Mouse (Mus musculus): ENCODE results near the gene Glis1. TPM values are rescaled to one million over a fixed set of nuclear protein-coding genes. Genes with fewer than 3 reads are reported as not detected.
A peak's percentile ranks its signal among the peaks of the same experiment; 100 is the strongest.

The Glis1 gene
- polyA plus RNA-seq, 1 experiment from 2014 or later = 5.5 TPM

DNA sequence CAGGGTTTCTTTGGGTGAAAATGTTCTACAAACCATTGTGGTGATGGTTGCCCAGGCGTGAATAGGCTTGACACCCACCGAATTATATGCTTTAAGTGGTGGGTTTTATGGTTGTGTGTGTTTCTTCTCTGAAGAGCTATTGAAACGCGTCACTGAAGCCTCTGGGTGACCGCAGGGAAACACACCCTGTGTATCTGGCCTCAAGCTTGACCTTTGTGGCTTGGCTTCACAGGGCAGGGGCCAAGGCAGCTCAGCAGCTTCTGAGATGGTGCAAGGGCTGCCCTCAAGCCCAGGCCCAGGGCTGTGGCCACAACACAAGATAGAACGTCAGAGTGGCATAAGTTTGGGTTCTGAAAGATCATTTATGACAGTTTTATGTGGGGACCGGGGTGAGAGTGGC lies 167.9 kb downstream of the Glis1 start:
- H3K4me3 ChIP-seq (replicated peaks; ENCODE audit: low read depth, low read length) = no peak overlapping the region
- no peak for ATAC-seq (replicated peaks; ENCODE audit: low FRiP score, low read depth)
- H3K4me2 ChIP-seq (ENCODE audit: low read length) = no peak overlapping the region
- no peak overlapping the region for H3K27ac ChIP-seq
- peaks cover 17% of the 10 kb centered on the region for H3K4me1 ChIP-seq (replicated peaks; ENCODE audit: insufficient read depth, low read length)
- TF ChIP-seq CTCF (IDR thresholded peaks at IDR 0.05; ENCODE audit: low read depth) = no peak
- no peak for DNase-seq (ENCODE audit: low spot score)
- no peak overlapping the region for H3K9ac ChIP-seq (ENCODE audit: low read depth, low read length)
- WGBS = 52% methylated on average over 7 of the region's 7 CpGs
- no peaks in the 10 kb centered on the region for H3K9me3 ChIP-seq (replicated peaks; ENCODE audit: low read length)
- H3K27me3 ChIP-seq (ENCODE audit: insufficient read depth, low read length) = no peaks in the 10 kb centered on the region
- no peaks in the 10 kb centered on the region for H3K36me3 ChIP-seq (ENCODE audit: insufficient read depth, low read length)

GRCm38 (mm10) chr4:107602787-107603186 lies 168.4 kb downstream of the Glis1 start:
- 0 out of 2 replicates have a peak, but pooled peaks have one; percentile 15 for ATAC-seq (replicated peaks; ENCODE audit: low FRiP score, low read depth)

DNA sequence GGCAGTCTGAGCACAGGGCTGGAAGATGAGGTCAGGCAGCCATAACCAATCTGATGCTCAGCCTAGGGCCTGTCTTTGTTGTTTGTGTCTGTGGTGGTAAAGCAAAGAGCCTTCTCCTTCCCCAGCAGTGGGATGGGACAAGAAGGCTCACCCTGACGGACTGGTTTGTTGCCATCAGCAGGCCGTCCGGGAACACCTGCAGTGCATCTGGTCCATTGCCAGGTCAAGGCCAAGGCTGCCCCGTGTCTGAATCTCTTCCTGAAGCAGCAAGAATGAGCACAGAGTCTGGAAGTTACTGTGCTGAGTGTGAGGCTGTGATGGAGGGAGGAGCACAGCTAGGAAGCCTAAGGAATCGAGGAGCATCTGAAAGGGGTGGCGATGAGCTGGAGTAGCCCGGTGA lies 168.8 kb downstream of the Glis1 start:
- H3K9me3 ChIP-seq (replicated peaks; ENCODE audit: low read length) = no peaks in the 10 kb centered on the region
- WGBS = 53% methylated on average over 7 of the region's 7 CpGs
- TF ChIP-seq CTCF (IDR thresholded peaks at IDR 0.05; ENCODE audit: low read depth) = no peak
- H3K36me3 ChIP-seq (ENCODE audit: insufficient read depth, low read length) = no peaks in the 10 kb centered on the region
- H3K4me3 ChIP-seq (replicated peaks; ENCODE audit: low read depth, low read length) = no peak overlapping the region
- H3K4me1 ChIP-seq (replicated peaks; ENCODE audit: insufficient read depth, low read length) = peaks cover 8% of the 10 kb centered on the region
- H3K9ac ChIP-seq (ENCODE audit: low read depth, low read length) = no peak overlapping the region
- H3K27ac ChIP-seq = no peak overlapping the region
- ATAC-seq (replicated peaks; ENCODE audit: low FRiP score, low read depth) (no peak), DNase-seq (ENCODE audit: low spot score) (no peak)
- H3K27me3 ChIP-seq (ENCODE audit: insufficient read depth, low read length) = no peaks in the 10 kb centered on the region
- H3K4me2 ChIP-seq (ENCODE audit: low read length) = no peak overlapping the region

More at GRCm38 (mm10) chr4:107602787-107603186, 168.4 kb downstream of the Glis1 start:
- H3K27ac ChIP-seq = no peak overlapping the region
- no peaks in the 10 kb centered on the region for H3K9me3 ChIP-seq (replicated peaks; ENCODE audit: low read length)
- no peak overlapping the region for H3K4me2 ChIP-seq (ENCODE audit: low read length)
- WGBS = 46% methylated on average over 14 of the region's 14 CpGs
- DNase-seq (ENCODE audit: low spot score) = peak; percentile 57
- TF ChIP-seq CTCF (IDR thresholded peaks at IDR 0.05; ENCODE audit: low read depth) = peak; percentile 50; the same call in 1 of the 2 replicates
- H3K36me3 ChIP-seq (ENCODE audit: insufficient read depth, low read length) = no peaks in the 10 kb centered on the region
- H3K4me3 ChIP-seq (replicated peaks; ENCODE audit: low read depth, low read length) = no peak overlapping the region
- H3K27me3 ChIP-seq (ENCODE audit: insufficient read depth, low read length) = no peaks in the 10 kb centered on the region
- H3K9ac ChIP-seq (ENCODE audit: low read depth, low read length) = no peak overlapping the region
- peaks cover 12% of the 10 kb centered on the region for H3K4me1 ChIP-seq (replicated peaks; ENCODE audit: insufficient read depth, low read length)

DNA sequence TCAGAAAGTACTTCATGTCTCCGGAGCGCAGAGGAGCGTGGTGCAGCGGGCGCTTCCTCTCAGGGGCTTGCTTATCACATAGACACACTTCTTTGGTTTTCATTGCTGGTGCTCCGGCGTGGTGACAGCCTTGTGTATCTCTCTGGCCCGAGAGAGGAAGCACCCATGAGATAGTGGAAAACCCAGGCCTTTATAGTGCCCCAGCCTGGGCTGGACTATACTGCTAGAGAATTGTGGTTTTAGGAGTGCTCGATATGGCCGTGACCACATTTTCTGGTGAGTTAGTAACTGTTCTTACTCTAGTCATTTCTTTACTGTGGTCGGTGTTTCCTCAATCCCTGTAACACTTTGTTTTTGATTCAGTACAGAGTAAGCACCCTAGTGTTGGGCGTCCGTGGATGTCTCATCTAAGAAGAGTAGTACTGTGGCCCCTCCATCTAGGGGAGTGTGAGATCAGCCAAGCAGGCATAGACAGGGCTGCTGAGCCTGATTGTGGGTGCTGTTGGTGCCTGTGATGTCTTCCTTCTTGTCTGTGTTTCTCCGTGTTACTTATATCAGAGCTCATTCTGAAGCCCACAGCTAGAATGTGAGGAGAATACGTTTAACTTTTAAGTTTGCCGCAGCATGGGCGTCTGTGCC lies 171.7 kb downstream of the Glis1 start:
- Histone ChIP-seq H3K27ac (no peak overlapping the region), H3K9ac (ENCODE audit: low read depth, low read length) (no peak overlapping the region), H3K27me3 (ENCODE audit: insufficient read depth, low read length) (no peaks in the 10 kb centered on the region), H3K9me3 (replicated peaks; ENCODE audit: low read length) (no peaks in the 10 kb centered on the region), H3K4me2 (ENCODE audit: low read length) (no peak overlapping the region), H3K4me3 (replicated peaks; ENCODE audit: low read depth, low read length) (no peak overlapping the region), H3K4me1 (replicated peaks; ENCODE audit: insufficient read depth, low read length) (0 out of 2 replicates have a peak, but pooled peaks cover 6% of the 10 kb centered on the region), H3K36me3 (ENCODE audit: insufficient read depth, low read length) (no peaks in the 10 kb centered on the region)
- no peak for TF ChIP-seq CTCF (IDR thresholded peaks at IDR 0.05; ENCODE audit: low read depth)
- DNase-seq (ENCODE audit: low spot score) (no peak), ATAC-seq (replicated peaks; ENCODE audit: low FRiP score, low read depth) (no peak)
- WGBS = 78% methylated on average over 17 of the region's 17 CpGs

GRCm38 (mm10) chr4:107609775-107610174 lies 175.4 kb downstream of the Glis1 start:
- ATAC-seq (replicated peaks; ENCODE audit: low FRiP score, low read depth) = no peak
- no peak overlapping the region for H3K27ac ChIP-seq
- H3K9ac ChIP-seq (ENCODE audit: low read depth, low read length) = no peak overlapping the region
- H3K4me1 ChIP-seq (replicated peaks; ENCODE audit: insufficient read depth, low read length) = no peaks in the 10 kb centered on the region
- DNase-seq (ENCODE audit: low spot score) = no peak
- WGBS = 81% methylated on average over 8 of the region's 8 CpGs
- H3K4me3 ChIP-seq (replicated peaks; ENCODE audit: low read depth, low read length) = no peak overlapping the region
- H3K36me3 ChIP-seq (ENCODE audit: insufficient read depth, low read length) = no peaks in the 10 kb centered on the region
- no peak for TF ChIP-seq CTCF (IDR thresholded peaks at IDR 0.05; ENCODE audit: low read depth)
- H3K9me3 ChIP-seq (replicated peaks; ENCODE audit: low read length) = no peaks in the 10 kb centered on the region
- H3K4me2 ChIP-seq (ENCODE audit: low read length) = no peak overlapping the region
- no peaks in the 10 kb centered on the region for H3K27me3 ChIP-seq (ENCODE audit: insufficient read depth, low read length)

- WGBS = 68% methylated on average over 9 of the region's 9 CpGs
- Histone ChIP-seq H3K4me2 (ENCODE audit: low read length) (no peak overlapping the region), H3K9me3 (replicated peaks; ENCODE audit: low read length) (no peaks in the 10 kb centered on the region), H3K36me3 (ENCODE audit: insufficient read depth, low read length) (no peaks in the 10 kb centered on the region), H3K4me1 (replicated peaks; ENCODE audit: insufficient read depth, low read length) (no peaks in the 10 kb centered on the region), H3K4me3 (replicated peaks; ENCODE audit: low read depth, low read length) (no peak overlapping the region), H3K27me3 (ENCODE audit: insufficient read depth, low read length) (no peaks in the 10 kb centered on the region), H3K27ac (no peak overlapping the region), H3K9ac (ENCODE audit: low read depth, low read length) (no peak overlapping the region)
- ATAC-seq (replicated peaks; ENCODE audit: low FRiP score, low read depth) (no peak), DNase-seq (ENCODE audit: low spot score) (no peak)
- no peak for TF ChIP-seq CTCF (IDR thresholded peaks at IDR 0.05; ENCODE audit: low read depth)
Measured at GRCm38 (mm10) chr4:107611888-107612650, 177.7 kb downstream of the Glis1 start.
